Mouse (Mus musculus) liver, adult 2 months (tissue): ENCODE measurements at regions not wholly inside any gene's neighbourhood (a gene's known extent, or its start where the extent isn't known, plus 50 kb on each side); places are given as distances from the start of the nearest gene placed in this dataset.

Source experiments
- CTCF ChIP-seq: fragments of 200-500 bp; IDR thresholded peaks from 2 replicates; pipeline ENCODE4 v1.5.1; 2011; ENCODE audit warnings: low read depth, low read length, control low read depth
- POLR2A ChIP-seq: fragments of 200-500 bp; IDR thresholded peaks from 2 replicates; pipeline ENCODE4 v1.6.1; 2011; ENCODE audit warnings: low read length, control low read depth; ENCODE audit not compliant: insufficient read depth; ENCODE audit errors: extremely low read depth

DNA sequence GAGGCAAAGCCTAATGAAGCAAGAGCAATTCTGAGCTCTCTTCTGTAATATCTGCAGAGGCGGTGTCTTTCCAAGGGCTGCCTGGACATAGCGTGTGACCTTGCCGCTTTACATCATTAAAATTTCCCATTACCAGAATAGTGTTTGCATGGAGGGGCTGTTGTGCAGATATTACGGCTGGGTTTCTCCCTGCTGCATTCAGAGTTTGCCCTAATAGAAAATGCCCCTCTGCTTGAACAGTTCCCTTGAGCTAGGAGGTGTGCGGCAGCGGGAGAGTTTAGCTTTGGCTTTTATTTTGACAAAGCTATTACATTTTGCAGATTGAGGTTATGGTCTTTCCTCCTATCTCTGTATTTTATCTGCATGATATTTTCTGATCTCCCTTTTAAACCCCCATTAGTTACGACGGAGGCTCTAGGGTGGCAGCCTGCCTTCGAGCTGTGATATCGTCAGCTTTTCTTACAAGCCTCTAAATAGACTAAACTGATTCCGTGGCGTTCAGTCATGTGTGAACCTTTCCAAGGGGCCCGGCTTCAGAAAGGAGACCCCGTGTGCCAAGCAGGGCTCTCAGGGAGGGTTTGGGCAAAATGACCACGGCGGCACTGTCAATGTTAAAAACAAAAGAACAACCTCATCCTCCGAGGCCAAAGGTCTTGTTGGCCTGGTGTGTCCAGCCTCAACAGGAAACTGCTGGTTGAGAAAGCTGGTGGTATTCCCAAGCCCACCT is 182.2 kb upstream of the Pmfbp1 start:
- TF ChIP-seq CTCF (no peak), POLR2A (no peak)
